Mouse (Mus musculus): ENCODE measurements around the gene Castor1.

Castor1 gene

DNA sequence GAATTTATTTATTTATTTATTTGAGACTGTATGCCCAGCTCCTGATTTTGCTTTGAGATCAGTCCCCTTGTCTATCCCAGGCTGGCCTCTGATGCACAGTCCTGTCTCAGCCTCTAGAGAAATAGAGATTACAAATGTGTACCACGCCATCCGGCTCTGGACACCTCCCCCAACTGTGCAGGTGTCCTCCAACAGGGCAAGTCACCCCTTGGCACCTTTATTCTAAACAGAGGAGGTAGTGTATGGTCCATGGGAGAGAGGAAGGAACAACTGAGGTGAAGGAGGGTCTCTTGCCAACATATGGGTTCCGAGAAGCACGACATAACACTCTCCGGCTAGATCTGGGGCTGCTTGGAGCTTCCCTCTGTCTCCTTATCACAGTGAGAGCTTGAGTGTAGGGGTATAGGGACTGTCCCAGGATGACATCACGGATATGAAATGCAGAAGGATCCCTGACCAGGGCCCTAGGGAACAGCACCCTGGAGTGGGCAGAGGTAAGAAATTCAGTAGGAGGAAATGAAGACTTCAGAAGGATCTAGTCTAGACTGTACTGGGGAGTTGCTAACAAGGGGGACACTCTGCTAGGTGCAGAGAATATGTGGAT, 17.1 kb downstream of the Castor1 start:
- DNase-seq (ENCODE audit: low spot score), result no peak

DNA sequence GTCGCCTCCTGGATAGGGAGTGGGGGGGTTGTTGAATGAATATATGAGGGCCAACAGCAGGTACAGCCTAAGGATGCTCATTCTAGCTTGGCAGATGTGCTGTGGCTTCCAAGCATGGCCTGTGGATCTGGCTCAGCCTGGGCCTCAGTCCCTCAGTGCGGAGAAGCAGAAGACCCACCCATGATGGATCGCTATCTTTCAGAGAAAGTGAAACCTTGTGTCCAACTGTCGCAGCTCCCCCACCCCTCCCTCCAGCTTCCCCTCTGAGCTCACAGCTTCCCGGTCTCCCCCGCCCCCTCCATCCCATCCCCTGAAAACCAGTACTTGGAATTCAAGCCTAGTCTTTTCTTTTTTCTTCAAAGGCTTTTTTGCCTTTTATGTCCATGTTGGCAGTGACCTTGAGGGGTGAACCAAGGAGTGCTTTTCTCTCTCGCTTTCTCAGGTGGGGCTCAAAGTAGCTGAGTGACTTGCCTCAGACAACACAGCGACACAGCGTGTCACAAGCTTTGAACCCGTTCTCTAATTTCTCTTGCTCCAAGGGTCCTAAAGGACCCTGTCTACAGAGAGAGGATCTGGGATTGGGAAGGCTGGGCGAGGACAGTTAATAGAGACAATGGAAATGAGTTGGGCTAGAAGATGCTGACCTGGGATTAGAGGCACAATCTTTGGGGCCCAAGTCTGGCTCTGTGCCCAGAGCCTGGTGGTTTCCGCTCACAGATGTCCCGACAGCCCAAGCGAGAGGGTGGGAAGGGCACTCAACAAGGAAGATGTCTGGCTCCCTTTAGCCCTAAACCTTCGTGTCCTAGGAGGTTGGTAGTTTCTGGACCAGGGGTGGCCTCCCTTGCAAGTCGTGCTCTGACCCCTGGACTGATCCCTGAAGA, 17.9 kb downstream of the Castor1 start, which contains the start of gene Osm:
Osm (plus strand) TSS at position 756 of the 881 bp plus-strand sequence.
- no peak for DNase-seq (ENCODE audit: low spot score)

DNA sequence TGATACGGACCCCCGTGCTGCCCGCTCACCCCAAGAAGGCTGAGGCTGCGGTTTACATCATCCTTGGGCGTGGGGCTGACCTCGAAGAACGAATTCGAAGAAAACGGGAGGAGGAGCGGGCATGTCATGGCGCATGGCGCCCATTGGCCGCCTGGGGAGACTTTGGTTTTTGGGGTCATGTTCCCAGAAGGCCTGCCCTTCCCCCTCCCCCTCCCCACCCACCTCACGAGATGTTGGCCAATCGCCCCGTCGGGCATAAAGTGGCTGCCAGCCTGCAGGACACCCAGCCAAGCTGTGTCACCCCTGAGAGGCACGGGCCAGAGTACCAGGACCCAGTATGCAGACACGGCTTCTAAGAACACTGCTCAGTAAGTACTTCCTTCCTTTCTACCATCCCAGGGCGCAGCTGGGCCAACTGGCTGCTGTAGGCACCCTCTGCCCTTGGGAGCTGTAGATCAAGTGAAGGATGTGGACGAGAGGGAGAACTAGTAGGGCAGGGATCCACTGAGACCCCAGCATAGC, 18.6 kb downstream of the Castor1 start:
- DNase-seq (ENCODE audit: low spot score), result no peak

DNA sequence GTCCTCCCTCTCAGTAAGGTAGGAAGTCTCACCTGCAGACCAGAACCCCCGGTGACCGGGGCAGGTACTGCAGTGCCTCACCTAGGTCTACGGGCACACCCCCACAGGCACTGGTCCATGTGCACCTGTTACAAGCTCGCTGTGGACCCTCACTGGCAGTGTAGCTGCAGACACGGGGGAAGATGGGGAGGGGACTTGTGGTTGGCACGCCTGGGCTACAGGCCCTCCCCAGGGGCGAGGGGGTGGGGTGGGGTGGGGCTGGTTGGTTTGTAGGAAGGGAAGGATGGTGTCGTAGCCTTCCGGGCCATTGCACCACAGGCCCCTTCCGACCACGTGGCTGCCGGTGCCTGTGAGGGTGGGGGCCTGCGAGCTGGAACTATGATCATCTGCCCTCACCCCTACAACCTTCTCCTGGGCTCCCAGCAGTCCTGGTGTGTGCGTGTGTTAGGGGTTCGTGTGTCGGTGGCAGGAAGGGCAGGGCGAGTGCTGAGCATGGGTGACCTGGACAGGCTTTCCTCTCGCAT, 19.4 kb downstream of the Castor1 start:
- DNase-seq (ENCODE audit: low spot score), result no peak

DNA sequence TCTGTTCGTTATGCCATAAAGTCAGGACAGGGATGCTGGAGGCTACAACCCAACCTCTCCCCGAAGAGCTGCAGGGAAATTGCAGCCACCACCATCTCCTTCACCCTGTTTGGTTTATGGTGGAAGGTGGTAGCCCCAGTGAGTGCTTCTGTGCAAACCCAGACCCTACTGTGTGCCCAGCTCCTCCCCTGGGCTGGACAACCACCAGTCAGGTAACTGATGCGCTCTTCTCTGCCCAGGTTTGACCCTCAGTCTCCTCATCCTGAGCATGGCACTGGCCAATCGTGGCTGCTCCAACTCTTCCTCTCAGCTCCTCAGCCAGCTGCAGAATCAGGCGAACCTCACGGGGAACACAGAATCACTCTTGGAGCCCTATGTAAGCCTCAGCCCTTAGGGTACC, 20.1 kb downstream of the Castor1 start:
- no peak for DNase-seq (ENCODE audit: low spot score)

DNA sequence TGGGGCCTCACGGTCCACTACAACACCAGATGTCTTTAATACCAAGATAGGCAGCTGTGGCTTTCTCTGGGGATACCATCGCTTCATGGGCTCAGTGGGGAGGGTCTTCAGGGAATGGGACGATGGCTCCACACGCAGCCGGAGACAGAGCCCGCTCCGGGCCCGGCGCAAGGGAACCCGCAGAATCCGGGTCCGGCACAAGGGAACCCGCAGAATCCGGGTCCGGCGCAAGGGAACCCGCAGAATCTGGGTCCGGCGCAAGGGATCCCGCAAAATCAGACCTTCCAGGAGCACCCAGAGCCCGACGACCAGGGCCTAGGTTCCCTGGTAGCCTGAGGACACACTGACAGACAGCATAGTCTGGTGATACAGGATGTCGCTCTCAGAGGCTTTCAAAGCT, 21.7 kb downstream of the Castor1 start:
- DNase-seq (ENCODE audit: low spot score), result peak; percentile 40

DNA sequence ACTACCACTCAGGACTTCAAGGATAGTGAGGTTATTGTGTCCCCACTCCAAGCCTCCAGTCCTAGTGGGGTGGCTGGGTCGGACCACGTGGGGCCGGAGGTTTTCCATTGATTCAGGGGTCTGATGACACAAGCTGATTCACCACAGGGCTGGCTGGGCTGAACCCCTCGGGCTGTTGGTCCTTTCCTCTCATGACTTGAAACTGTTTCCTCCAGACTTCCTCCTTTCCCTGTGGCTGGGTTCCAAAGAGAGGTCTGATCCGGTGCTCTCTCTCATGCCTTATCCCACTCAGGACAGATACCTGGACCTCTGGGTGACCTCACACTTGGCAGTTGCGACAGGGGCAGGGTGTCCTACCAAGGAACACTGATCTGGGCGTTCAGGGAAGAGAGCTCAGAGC, 22.1 kb downstream of the Castor1 start:
- DNase-seq (ENCODE audit: low spot score), result no peak

DNA sequence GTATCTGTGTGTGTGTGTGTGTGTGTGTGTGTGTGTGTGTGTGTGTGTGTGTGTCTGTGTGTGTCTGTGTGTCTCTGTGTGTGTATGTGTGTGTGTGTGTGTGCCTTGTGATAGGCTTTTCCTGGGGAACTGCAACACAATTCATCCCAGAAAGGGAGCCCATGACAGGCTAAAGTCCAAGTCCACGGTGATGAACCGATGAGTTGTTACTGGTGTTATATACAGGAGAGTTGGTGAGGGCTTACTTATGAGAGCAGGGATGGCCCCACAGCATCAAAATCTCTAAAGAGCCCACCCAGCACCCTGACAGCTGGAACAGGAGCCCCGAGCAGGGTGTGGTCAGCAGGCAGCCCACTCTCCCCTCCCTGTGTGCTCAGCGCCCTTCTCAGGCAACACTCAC, 23.2 kb downstream of the Castor1 start:
- no peak for DNase-seq (ENCODE audit: low spot score)

DNA sequence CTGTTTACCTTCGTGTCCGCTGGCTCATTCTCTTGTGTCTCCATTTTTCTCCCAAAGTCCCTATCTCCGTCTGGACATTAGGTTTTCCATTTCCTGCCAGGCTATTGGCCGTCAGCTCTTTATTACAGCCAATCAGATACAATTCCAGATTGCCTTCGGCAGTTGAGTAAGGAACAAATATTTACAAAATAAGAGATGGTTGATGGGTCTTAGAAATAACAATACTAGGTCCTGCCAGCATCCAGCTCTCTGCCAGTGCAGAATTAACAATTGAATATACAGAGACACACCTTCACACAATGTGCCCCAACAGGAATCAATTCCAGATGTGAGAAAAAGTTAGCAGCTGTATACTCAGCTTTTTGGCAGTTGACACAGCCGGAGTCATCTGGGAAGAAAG, 28.1 kb downstream of the Castor1 start:
- DNase-seq (ENCODE audit: low spot score), result no peak

DNA sequence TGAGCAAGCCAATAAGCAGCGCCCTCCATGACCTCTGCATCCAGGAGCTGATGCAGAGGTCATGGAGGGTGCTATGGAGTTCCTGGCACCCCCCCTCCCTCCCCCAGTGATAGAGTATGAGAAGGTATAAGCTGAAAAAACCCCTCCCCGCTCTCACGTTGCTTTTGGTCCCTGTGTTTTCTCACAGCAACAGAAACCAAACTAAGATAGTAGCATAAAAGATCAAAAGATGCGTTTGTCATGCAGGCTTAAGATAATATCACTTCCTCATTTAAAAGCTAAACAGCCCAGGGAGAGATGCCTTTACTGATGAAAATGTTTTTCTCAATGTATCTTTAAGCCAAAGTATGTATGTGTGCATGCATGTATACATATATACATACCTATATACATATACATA, 28.6 kb downstream of the Castor1 start:
- DNase-seq (ENCODE audit: low spot score), result no peak

DNA sequence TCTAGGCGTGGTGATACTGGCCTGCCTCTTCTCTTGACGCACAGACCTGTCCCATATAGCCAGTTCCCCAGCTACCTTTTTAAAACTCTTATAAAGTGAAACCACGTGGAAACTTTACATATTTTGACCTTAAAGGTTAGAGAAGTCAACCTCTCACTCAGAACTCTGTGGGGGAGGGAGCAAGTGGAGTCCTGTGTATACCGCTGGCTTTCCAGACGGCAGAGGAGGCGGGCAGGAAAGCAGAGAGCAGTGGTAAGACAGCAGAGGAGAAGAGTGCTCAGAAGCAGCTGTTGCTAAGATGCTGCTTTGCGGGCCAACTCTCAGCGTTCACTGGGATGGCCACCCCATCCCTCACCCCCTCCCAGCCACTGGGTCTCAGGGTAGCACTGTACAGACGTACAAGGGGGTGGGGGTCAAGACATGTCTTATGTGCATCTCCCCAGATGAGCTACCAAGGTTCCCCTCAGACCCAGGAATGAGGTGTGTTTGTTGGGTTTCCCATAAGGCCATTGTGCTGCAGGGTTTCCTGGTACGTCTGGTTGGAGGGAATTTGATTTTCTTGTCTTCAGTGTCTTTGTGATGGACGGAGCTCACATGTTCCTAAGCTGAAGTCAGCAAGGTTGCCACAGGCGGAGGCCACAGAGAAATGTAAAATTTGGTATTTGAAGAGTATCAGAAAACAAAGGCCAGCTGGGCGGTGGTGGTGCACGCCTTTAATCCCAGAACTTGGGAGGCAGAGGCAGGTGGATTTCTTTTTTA, 29.4 kb downstream of the Castor1 start:
- no peak for DNase-seq (ENCODE audit: low spot score)

DNA sequence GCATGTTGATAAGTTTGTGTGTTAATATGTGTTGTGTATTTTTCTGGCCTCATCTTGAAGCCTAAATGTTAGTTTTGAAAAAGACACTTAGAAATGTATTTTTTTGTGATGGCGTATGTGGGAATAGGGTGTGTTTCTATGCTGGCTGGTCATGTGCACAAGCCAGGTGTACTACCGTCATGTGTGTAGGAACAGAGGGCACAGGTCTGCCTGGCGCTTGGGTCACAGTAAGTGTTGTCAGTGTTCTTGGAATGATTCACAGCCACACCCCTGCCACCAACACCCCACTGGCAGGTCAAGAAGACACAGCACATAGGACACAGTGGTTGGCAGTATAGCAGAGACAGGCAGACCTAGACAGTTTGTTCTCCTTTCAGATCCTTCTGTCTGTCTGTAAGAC, 31.1 kb downstream of the Castor1 start:
- DNase-seq (ENCODE audit: low spot score), result no peak

DNA sequence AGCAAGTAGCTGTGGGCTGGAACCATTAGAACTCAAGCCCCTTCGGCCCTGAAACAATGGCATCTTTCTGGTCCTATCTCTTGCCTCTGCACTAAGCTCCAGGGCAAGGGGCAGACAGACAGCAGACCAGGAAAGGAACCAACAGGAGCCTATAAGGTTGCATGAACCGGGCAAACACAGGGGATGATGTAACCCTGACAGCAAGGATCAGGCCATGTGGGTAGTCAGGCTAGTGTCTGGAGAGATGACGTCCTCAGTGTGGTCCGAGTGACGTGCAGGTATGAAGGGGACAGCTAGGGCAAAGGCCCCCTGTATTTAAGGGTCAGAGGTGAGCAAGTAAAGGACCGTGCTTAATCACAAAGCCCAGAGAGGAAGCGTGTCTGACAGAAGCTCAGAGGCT, 32.3 kb downstream of the Castor1 start:
- no peak for DNase-seq (ENCODE audit: low spot score)

DNA sequence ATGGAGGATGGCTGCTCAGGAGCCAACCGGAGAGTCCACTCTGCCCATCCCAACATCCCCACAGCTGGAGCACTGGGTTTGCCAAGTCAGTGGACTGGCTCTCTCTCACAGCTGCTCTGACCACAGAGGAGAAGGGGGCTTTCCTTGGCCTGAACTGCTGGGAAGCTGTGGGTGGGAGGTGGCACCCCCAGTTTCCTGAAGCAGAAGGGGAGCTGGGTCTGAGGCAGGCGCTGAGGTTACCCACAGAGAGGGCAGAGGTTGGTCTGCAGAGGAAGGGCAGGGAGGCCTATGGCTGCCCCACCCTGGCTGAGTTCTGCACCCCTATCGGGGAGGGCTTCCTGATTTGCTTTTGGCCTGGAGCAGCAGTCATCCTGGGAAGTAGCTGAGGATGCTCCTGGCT, 33.4 kb downstream of the Castor1 start:
- DNase-seq (ENCODE audit: low spot score), result no peak

DNA sequence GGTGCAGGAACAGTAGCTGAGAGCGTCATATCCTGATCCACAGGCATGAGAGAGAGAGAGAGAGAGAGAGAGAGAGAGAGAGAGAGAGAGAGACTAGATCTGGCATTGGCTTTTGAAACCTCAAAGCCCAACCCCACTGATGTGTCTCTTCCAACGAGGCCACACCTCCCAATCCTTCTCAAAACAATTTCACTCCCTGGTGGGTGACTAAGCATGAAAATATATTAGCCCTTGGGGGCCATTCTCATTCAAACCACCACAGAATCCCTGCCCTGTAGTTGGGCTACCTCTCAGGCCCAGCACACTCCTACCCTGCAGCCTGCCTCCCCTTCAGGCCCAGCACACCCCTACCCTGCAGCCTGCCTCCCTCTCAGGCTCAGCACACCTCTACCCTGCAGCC, 34.9 kb downstream of the Castor1 start:
- DNase-seq (ENCODE audit: low spot score), result no peak

DNA sequence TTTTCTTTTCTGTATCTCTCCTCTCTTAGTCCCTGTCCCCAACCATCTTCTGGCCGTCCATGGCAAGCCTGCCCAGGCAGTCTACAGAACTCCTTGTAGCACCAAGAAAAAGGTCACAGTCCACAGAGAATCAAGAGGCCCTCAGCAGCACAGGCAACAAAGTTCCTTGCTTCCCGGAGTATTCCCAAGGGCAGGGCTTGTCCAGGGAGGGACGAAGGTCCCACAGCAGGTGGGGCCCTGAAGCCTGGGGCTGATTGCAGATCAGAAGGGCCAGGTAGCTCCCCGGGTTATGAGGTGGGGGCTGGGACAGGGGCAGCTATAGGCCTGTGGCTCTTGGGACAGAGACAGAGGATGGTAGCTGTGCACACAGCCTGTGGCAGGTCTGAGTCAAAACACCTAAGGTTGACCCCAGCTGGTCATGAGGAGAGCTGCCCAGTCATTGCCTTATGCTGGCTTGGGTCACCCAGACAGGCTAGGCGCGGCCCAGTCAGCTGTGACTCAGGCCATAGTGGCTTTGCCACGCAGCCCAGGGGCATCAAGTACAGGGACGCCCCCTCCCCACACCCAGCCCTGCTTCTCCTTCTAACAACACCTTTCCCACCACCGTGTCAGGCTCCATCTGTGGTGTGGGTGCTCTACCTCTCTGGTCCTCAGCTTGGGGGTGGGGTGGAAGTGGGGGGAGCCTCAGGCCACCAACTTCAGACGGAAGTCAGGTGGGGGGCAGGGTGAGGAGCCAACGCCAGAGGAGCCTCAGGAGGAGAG, 39.0 kb downstream of the Castor1 start, which contains the start of gene Lif:
Lif (plus strand) TSS at position 712 of the 762 bp plus-strand sequence.
- no peak for DNase-seq (ENCODE audit: low spot score)

DNA sequence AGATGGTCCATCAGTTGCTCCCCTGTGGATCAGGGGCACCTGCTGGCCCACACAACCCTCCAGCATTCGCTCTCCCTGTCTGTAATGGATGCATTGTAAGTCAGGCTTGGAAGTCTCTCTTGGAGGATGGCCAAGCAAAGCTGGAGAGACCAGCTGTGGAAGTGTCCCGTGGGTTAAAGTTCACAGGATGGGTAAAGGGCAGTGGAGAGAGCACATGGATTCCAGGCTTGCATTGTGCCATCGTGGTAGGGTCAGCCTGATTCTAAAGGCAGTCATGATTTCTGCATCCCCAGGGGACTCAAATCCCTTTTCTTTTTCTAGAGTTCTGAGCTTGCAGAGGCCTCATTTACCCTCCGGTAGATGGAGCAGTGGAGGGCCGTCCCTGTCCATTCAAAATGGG, 39.7 kb downstream of the Castor1 start:
- DNase-seq (ENCODE audit: low spot score), result no peak

DNA sequence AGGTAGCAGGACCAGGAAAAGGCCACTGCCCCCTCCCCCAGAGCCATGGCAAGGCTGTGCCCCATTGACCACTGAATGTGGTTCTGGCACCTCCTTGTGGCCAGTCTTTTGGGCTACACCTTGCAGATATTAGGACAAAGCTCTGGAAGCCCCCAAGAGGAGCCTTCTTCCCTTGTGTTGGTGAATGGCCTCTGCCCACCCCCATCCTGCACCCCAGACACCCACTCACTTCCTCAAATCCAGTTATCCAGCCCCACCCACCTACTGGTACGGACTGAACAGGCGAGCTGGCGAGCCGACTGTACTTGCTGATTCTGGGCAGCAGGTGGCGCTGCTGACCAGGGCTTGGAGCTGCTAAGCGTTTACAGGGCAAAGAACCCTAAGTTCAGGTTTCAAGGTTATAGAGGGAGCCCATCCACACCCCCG, 40.6 kb downstream of the Castor1 start:
- peak; percentile 90 for DNase-seq (ENCODE audit: low spot score)

DNA sequence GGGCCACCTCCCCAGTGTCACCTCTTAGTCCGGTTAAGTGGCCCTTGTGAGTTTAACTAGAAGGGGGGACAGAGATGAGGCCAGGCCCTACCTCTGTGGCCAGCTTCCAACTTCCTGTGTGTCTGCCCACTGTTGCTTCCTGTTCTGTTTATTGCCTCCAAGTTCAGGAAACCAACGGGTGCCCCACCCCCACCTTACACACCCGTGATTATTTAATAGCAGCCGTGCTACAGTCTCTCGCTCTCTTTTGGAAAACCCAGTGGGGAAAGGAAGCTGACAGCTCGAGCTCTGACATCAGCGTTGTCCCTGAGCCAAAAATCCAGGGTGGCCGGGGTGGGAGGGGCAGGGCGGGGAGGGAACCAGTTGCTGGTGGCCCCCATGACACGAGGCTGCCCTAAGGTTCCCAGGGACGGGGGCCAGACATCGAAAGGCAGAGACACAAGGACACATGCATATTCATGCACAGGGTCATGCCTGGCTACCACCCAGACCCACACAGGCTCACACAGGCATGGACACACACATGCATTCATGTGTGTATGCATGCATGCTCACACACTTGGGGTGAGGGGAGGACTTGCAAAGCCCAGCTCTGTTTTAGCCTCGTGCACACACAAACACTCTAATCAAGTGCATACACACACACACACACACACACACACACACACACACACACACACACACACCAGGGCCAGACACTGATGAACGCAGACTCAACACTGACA, 42.6 kb downstream of the Castor1 start:
- DNase-seq (ENCODE audit: low spot score), result peak; percentile 70

DNA sequence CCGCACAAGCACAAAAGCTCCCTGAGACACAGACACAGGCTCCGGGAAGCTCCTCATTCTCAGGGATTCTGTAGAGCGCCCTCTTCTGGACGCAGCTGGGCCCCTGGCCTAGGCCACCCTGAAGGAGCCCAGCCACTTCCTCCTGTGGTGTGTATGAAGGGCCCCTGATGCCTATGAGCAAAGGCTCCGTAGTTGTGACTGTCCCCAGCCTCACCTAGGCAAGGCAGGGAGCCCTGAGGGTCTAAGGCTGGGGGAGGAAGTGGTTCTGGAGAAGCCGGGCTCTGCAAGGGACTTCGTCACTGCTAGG, 43.1 kb downstream of the Castor1 start:
- DNase-seq (ENCODE audit: low spot score), result peak; percentile 86

DNA sequence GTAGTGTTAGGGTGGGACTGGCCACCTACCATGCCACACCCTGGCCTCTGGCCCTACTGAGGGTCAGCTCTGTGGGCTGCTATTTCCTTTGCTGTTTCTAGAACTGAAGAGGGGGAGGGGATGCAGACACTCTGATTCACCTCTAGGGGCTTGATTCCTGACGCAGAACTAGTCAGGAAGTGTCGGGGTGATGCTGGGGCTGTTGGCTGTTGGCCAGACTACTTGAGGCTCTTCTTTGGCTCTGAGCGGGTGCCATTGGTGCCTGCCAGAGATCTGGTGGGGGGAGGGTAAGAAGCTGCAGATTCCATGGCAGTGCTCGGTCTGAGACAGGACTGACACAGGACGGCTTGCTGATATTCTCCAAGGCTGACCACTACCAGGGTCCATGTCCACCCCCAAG, 43.9 kb downstream of the Castor1 start:
- DNase-seq (ENCODE audit: low spot score), result peak; percentile 71

Data from testis, postnatal 10 days (tissue).